Mouse (Mus musculus) embryonic facial prominence, embryonic 11.5 days (tissue): ENCODE data around the gene Eml4. TPM values are rescaled to one million over a fixed set of nuclear protein-coding genes. Genes with fewer than 3 reads are reported as not detected.
A peak's percentile ranks its signal among the peaks of the same experiment; 100 is the strongest.

Experiments used
- ATAC-seq: fragments of 200-750 bp; cut with Nextera tagmentation; replicated peaks from 2 replicates; pipeline ENCODE4 v1.8.0; 2017; ENCODE audit warnings: low read depth; ENCODE audit not compliant: insufficient number of reproducible peaks, low FRiP score, low TSS enrichment
- DNase-seq: peaks from one replicate; pipeline ENCODE4 v3.0.0-alpha.2; 2015; ENCODE audit warnings: low spot score
- H3K27ac ChIP-seq: fragments of 300-500 bp; sonication (generic); replicated peaks from 2 replicates; pipeline ENCODE4 v1.5.1; 2014; ENCODE audit warnings: mild to moderate bottlenecking, low read depth, low read length, control low read depth
- H3K27me3 ChIP-seq: fragments of 300-500 bp; sonication (generic); 2 replicates; pipeline ENCODE4 v1.6.1; 2014; ENCODE audit warnings: mild to moderate bottlenecking, low read length, moderate library complexity, mixed read lengths; ENCODE audit not compliant: control insufficient read depth, insufficient read depth
- H3K36me3 ChIP-seq: fragments of 300-500 bp; sonication (generic); replicated peaks from 2 replicates; pipeline ENCODE4 v1.6.1; 2014; ENCODE audit warnings: low read depth, mild to moderate bottlenecking, low read length, moderate library complexity, mixed read lengths; ENCODE audit not compliant: control insufficient read depth, insufficient read depth
- H3K4me1 ChIP-seq: fragments of 300-500 bp; sonication (generic); 2 replicates; pipeline ENCODE4 v1.6.1; 2014; ENCODE audit warnings: low read length, mixed read lengths; ENCODE audit not compliant: control insufficient read depth, insufficient read depth
- H3K4me2 ChIP-seq: fragments of 300-500 bp; sonication (generic); 2 replicates; pipeline ENCODE4 v1.6.1; 2014; ENCODE audit warnings: low read depth, mild to moderate bottlenecking, control low read depth, low read length, moderate library complexity
- H3K4me3 ChIP-seq: fragments of 300-500 bp; sonication (generic); 2 replicates; pipeline ENCODE4 v1.5.1; 2014; ENCODE audit warnings: low read depth, low read length, control low read depth
- H3K9ac ChIP-seq: fragments of 300-500 bp; sonication (generic); replicated peaks from 2 replicates; pipeline ENCODE4 v1.6.1; 2014; ENCODE audit warnings: mild to moderate bottlenecking, control low read depth, low read length
- H3K9me3 ChIP-seq: fragments of 300-500 bp; sonication (generic); replicated peaks from 2 replicates; pipeline ENCODE4 v1.6.1; 2016; ENCODE audit warnings: mild to moderate bottlenecking, low read length, inconsistent platforms, mixed read lengths; ENCODE audit not compliant: control insufficient read depth
- WGBS: fragments of 180-500 bp; shearing (Covaris S2); extraction: QIAGEN DNeasy Blood & Tissue Kit; methylation state at CpG from one replicate; pipeline ENCODE4 v1.1.7; 2014; 5-methylcytosine and 5-hydroxymethylcytosine counted together
- polyA plus RNA-seq: library from polyadenylated mRNA; unstranded; fragments of >200 nt; fragmentation: Nextera tagmentation; extraction: Ambion mirVana; gene quantifications from 2 replicates; pipeline ENCODE4 v1.2.1, GENCODE M21; 2014

The Eml4 gene
- polyA plus RNA-seq, 1 experiment from 2014 or later: 65.6 TPM

- Histone ChIP-seq H3K27ac (0 out of 2 replicates have a peak overlapping the region, but pooled peaks have one; percentile 7), H3K4me1 (no peaks in the 10 kb centered on the region), H3K9ac (no peak overlapping the region), H3K36me3 (no peaks in the 10 kb centered on the region), H3K27me3 (no peaks in the 10 kb centered on the region), H3K9me3 (no peaks in the 10 kb centered on the region), H3K4me3 (no peak overlapping the region), H3K4me2 (no peak overlapping the region)
- ATAC-seq (no peak), DNase-seq (peak; percentile 35)
- WGBS: 31% methylated on average over 6 of the region's 6 CpGs
Observed at GRCm38 (mm10) chr17:83397571-83398100, 46.9 kb downstream of the Eml4 start.

- ATAC-seq (no peak), DNase-seq (no peak)
- Histone ChIP-seq H3K4me3 (no peak overlapping the region), H3K9ac (no peak overlapping the region), H3K9me3 (no peaks in the 10 kb centered on the region), H3K27ac (no peak overlapping the region), H3K27me3 (no peaks in the 10 kb centered on the region), H3K4me2 (no peak overlapping the region), H3K36me3 (0 out of 2 replicates have a peak, but pooled peaks cover under 1% of the 10 kb centered on the region), H3K4me1 (no peaks in the 10 kb centered on the region)
- 81% methylated on average over 1 of the region's 1 CpGs for WGBS
Observed at GRCm38 (mm10) chr17:83398756-83399155, 48.0 kb downstream of the Eml4 start.

- Histone ChIP-seq H3K4me1 (no peaks in the 10 kb centered on the region), H3K9ac (no peak overlapping the region), H3K9me3 (no peaks in the 10 kb centered on the region), H3K27ac (no peak overlapping the region), H3K4me3 (no peak overlapping the region), H3K36me3 (no peaks in the 10 kb centered on the region; the same call in 1 of the 2 replicates), H3K27me3 (no peaks in the 10 kb centered on the region), H3K4me2 (no peak overlapping the region)
- DNase-seq (no peak), ATAC-seq (no peak)
- 78% methylated on average over 4 of the region's 4 CpGs for WGBS
Observed at GRCm38 (mm10) chr17:83430607-83431006, 79.9 kb downstream of the Eml4 start.

GRCm38 (mm10) chr17:83443406-83443805 lies 92.7 kb downstream of the Eml4 start:
- Histone ChIP-seq H3K27ac (no peak overlapping the region), H3K36me3 (peaks cover 2% of the 10 kb centered on the region; the same call in 1 of the 2 replicates), H3K27me3 (no peaks in the 10 kb centered on the region), H3K9ac (no peak overlapping the region), H3K4me3 (no peak overlapping the region), H3K4me2 (no peak overlapping the region), H3K4me1 (no peaks in the 10 kb centered on the region), H3K9me3 (no peaks in the 10 kb centered on the region)
- DNase-seq (no peak), ATAC-seq (no peak)
- WGBS: 92% methylated on average over 4 of the region's 4 CpGs

- H3K36me3 ChIP-seq: no peaks in the 10 kb centered on the region; the same call in none of the 2 replicates
- no peaks in the 10 kb centered on the region for H3K27me3 ChIP-seq
- H3K4me1 ChIP-seq: no peaks in the 10 kb centered on the region
- H3K9ac ChIP-seq: no peak overlapping the region
- DNase-seq: no peak
- H3K27ac ChIP-seq: no peak overlapping the region
- no peak for ATAC-seq
- no peaks in the 10 kb centered on the region for H3K9me3 ChIP-seq
- no peak overlapping the region for H3K4me3 ChIP-seq
- no peak overlapping the region for H3K4me2 ChIP-seq
- 82% methylated on average over 2 of the region's 2 CpGs for WGBS
Observed at GRCm38 (mm10) chr17:83449583-83449982, 98.9 kb downstream of the Eml4 start.

- Histone ChIP-seq H3K4me3 (no peak overlapping the region), H3K4me1 (no peaks in the 10 kb centered on the region), H3K4me2 (no peak overlapping the region), H3K27ac (no peak overlapping the region), H3K27me3 (no peaks in the 10 kb centered on the region), H3K36me3 (peaks cover 4% of the 10 kb centered on the region), H3K9me3 (no peaks in the 10 kb centered on the region), H3K9ac (no peak overlapping the region)
- DNase-seq (no peak), ATAC-seq (no peak)
- WGBS: 87% methylated on average over 8 of the region's 8 CpGs
Observed at GRCm38 (mm10) chr17:83451367-83451766, 100.6 kb downstream of the Eml4 start.

- peaks cover 5% of the 10 kb centered on the region for H3K36me3 ChIP-seq
- no peak overlapping the region for H3K27ac ChIP-seq
- H3K27me3 ChIP-seq: no peaks in the 10 kb centered on the region
- DNase-seq: no peak
- H3K4me3 ChIP-seq: no peak overlapping the region
- WGBS: 96% methylated on average over 3 of the region's 3 CpGs
- no peaks in the 10 kb centered on the region for H3K4me1 ChIP-seq
- H3K4me2 ChIP-seq: no peak overlapping the region
- no peaks in the 10 kb centered on the region for H3K9me3 ChIP-seq
- no peak overlapping the region for H3K9ac ChIP-seq
- no peak for ATAC-seq
Observed at GRCm38 (mm10) chr17:83451796-83452195, 101.1 kb downstream of the Eml4 start.

GRCm38 (mm10) chr17:83452451-83452850 lies 101.7 kb downstream of the Eml4 start:
- no peak for ATAC-seq
- WGBS: 96% methylated on average over 8 of the region's 8 CpGs
- H3K9ac ChIP-seq: no peak overlapping the region

More at GRCm38 (mm10) chr17:83452451-83452850, 101.7 kb downstream of the Eml4 start:
- H3K27ac ChIP-seq: no peak overlapping the region
- DNase-seq: no peak
- H3K4me3 ChIP-seq: no peak overlapping the region
- H3K4me2 ChIP-seq: no peak overlapping the region
- peaks cover 5% of the 10 kb centered on the region for H3K36me3 ChIP-seq
- H3K27me3 ChIP-seq: no peaks in the 10 kb centered on the region
- H3K9me3 ChIP-seq: no peaks in the 10 kb centered on the region
- H3K4me1 ChIP-seq: no peaks in the 10 kb centered on the region
